Comparison of ENCODE assay signal across 8 mouse cellular contexts in genomic region chr16:20717181-20717977, GRCm38 (mm10). TPM values are rescaled to one million over a fixed set of nuclear protein-coding genes. Genes with fewer than 3 reads are reported as not detected.
DNase-seq lines count a peak whose midpoint lies in the region; ATAC-seq lines count a peak whose summit lies in the region.

TSS of gene Polr2h (plus strand) at chr16:20717665.
TSS of gene Clcn2 (minus strand) at chr16:20717746.

- no peaks in the 10 kb centered on the region for H3K9me3 ChIP-seq in hindbrain, embryonic 12.5 days (replicated peaks)

- H3K9ac ChIP-seq in hindbrain, embryonic 12.5 days, result peak within 1 kb of the TSS; percentile 83

- H3K4me2 ChIP-seq in hindbrain, embryonic 12.5 days (replicated peaks), result peak within 1 kb of the TSS; percentile 89

- H3K4me3 ChIP-seq in hindbrain, embryonic 12.5 days, result peak within 1 kb of the TSS; percentile 67

- H3K36me3 ChIP-seq in hindbrain, embryonic 12.5 days, result peaks cover 14% of the 10 kb centered on the region

- no peaks in the 10 kb centered on the region for H3K27me3 ChIP-seq in hindbrain, embryonic 12.5 days

- H3K4me1 ChIP-seq in hindbrain, embryonic 12.5 days, result peaks cover 46% of the 10 kb centered on the region

- ATAC-seq in hindbrain, embryonic 12.5 days (ENCODE audit: low FRiP score), result peak; percentile 60

- WGBS in hindbrain, embryonic 12.5 days, result under 1% methylated on average over 58 of the region's 62 CpGs

- DNase-seq in NIH3T3 (ENCODE audit: low read depth), result peak; percentile 98
- peak; percentile 98 for DNase-seq in cerebellum, postnatal 10 days
- peak; percentile 97 for DNase-seq in frontal cortex, postnatal 10 days (ENCODE audit: low spot score in 2 of 2)
- DNase-seq in layer of hippocampus, postnatal 14 days (ENCODE audit: low spot score in 2 of 2), result peak; percentile 96 to 98
- DNase-seq in lung, postnatal 14 days, result peak; percentile 96
- peak; percentile 77 for DNase-seq in retina, adult 2 months (ENCODE audit: low read depth, low spot score)
- DNase-seq in thymus, postnatal 36 days, result peak; percentile 94 to 98

- H3K27ac ChIP-seq in hindbrain, embryonic 12.5 days, result peak within 1 kb of the TSS; percentile 93

RNA-seq across cellular contexts. Expression of gene Polr2h, which starts in this region (rescaled TPM):
- 68.6 and 80.7 TPM in 2 replicates for polyA plus RNA-seq in hindbrain, embryonic 12.5 days (2016; fragmentation: Nextera tagmentation; extraction: Ambion mirVana)
- 10 to 100 TPM; 22.4 to 25.7 TPM for total RNA-seq in layer of hippocampus, postnatal 14 days (2021)

RNA-seq across cellular contexts. Expression of gene Clcn2, which starts in this region (rescaled TPM):
- polyA plus RNA-seq in hindbrain, embryonic 12.5 days (2016; fragmentation: Nextera tagmentation; extraction: Ambion mirVana), result 40.0 and 40.5 TPM in 2 replicates
- 10 to 100 TPM; 49.9 to 60.4 TPM for total RNA-seq in layer of hippocampus, postnatal 14 days (2021)

Comparison
In these comparisons a context has a peak if more than half of its experiments do, and no peak if none do; other contexts are left out.
1. Peak in every context shown above with its lines: DNase-seq, ATAC-seq, H3K4me3 ChIP-seq and H3K27ac ChIP-seq.